Mouse (Mus musculus): ENCODE measurements at regions not wholly inside any gene's neighbourhood (a gene's known extent, or its start where the extent isn't known, plus 50 kb on each side); places are given as distances from the start of the nearest gene placed in this dataset.

GRCm38 (mm10) chr13:118849541-118849940 is 179.9 kb downstream of the Fgf10 start:
- DNase-seq (ENCODE audit: low read depth, low spot score): no peak

GRCm38 (mm10) chr13:118850708-118851107 is 181.1 kb downstream of the Fgf10 start:
- no peak for DNase-seq (ENCODE audit: low read depth, low spot score)

GRCm38 (mm10) chr13:118886339-118886810 is 216.8 kb downstream of the Fgf10 start:
- no peak for DNase-seq (ENCODE audit: low read depth, low spot score)

GRCm38 (mm10) chr13:118895079-118895478 is 225.5 kb downstream of the Fgf10 start:
- DNase-seq (ENCODE audit: low read depth, low spot score): no peak

GRCm38 (mm10) chr13:118901950-118902349 is 232.4 kb downstream of the Fgf10 start:
- DNase-seq (ENCODE audit: low read depth, low spot score): no peak

- no peak for DNase-seq (ENCODE audit: low read depth, low spot score)
Observed at GRCm38 (mm10) chr13:118910351-118910750, 240.8 kb downstream of the Fgf10 start.

- DNase-seq (ENCODE audit: low read depth, low spot score): no peak
Observed at GRCm38 (mm10) chr13:118940786-118941185, 271.2 kb downstream of the Fgf10 start.

GRCm38 (mm10) chr13:118966120-118966676 is 296.6 kb downstream of the Fgf10 start:
- no peak for DNase-seq (ENCODE audit: low read depth, low spot score)

- no peak for DNase-seq (ENCODE audit: low read depth, low spot score)
Observed at GRCm38 (mm10) chr13:118967707-118968106, 298.1 kb downstream of the Fgf10 start.

GRCm38 (mm10) chr13:118975008-118975407 is 305.4 kb downstream of the Fgf10 start:
- DNase-seq (ENCODE audit: low read depth, low spot score): no peak

GRCm38 (mm10) chr13:118975519-118975918 is 305.9 kb downstream of the Fgf10 start:
- no peak for DNase-seq (ENCODE audit: low read depth, low spot score)

- DNase-seq (ENCODE audit: low read depth, low spot score): no peak
Observed at GRCm38 (mm10) chr13:118979505-118979904, 309.9 kb downstream of the Fgf10 start.

- no peak for DNase-seq (ENCODE audit: low read depth, low spot score)
Observed at GRCm38 (mm10) chr13:118981196-118981810, 311.7 kb downstream of the Fgf10 start.

GRCm38 (mm10) chr13:118985285-118985684 is 315.7 kb downstream of the Fgf10 start:
- no peak for DNase-seq (ENCODE audit: low read depth, low spot score)

- DNase-seq (ENCODE audit: low read depth, low spot score): no peak
Observed at GRCm38 (mm10) chr13:119025305-119025975, 355.8 kb downstream of the Fgf10 start.

GRCm38 (mm10) chr13:119039616-119040015 is 370.0 kb downstream of the Fgf10 start:
- no peak for DNase-seq (ENCODE audit: low read depth, low spot score)

GRCm38 (mm10) chr13:119045112-119045511 is 375.5 kb downstream of the Fgf10 start:
- no peak for DNase-seq (ENCODE audit: low read depth, low spot score)

- DNase-seq (ENCODE audit: low read depth, low spot score): no peak
Observed at GRCm38 (mm10) chr13:119068745-119069580, 359.4 kb upstream of the Paip1 start.

- DNase-seq (ENCODE audit: low read depth, low spot score): no peak
Observed at GRCm38 (mm10) chr13:119069581-119069936, 358.8 kb upstream of the Paip1 start.

GRCm38 (mm10) chr13:119079243-119079642 is 349.2 kb upstream of the Paip1 start:
- no peak for DNase-seq (ENCODE audit: low read depth, low spot score)

- DNase-seq (ENCODE audit: low read depth, low spot score): no peak
Observed at GRCm38 (mm10) chr13:119081691-119082090, 346.7 kb upstream of the Paip1 start.

- no peak for DNase-seq (ENCODE audit: low read depth, low spot score)
Observed at GRCm38 (mm10) chr13:119117906-119118305, 310.5 kb upstream of the Paip1 start.

All from ES-CJ7 (cell line).